Mouse (Mus musculus) cortical plate, adult 2 months (tissue): ENCODE measurements around the gene Snx1.

Experiments used
- CTCF ChIP-seq: fragments of 200-500 bp; IDR thresholded peaks from 2 replicates; pipeline ENCODE4 v1.5.1; 2011; ENCODE audit warnings: mild to moderate bottlenecking, control low read depth, low read length; ENCODE audit not compliant: insufficient read depth; ENCODE audit errors: extremely low read depth
- POLR2A ChIP-seq: fragments of 200-500 bp; IDR thresholded peaks from 2 replicates; pipeline ENCODE4 v1.6.1; 2011; ENCODE audit warnings: mild to moderate bottlenecking, low read length, control low read depth; ENCODE audit not compliant: insufficient read depth; ENCODE audit errors: extremely low read depth

- no peak for TF ChIP-seq POLR2A
- TF ChIP-seq CTCF = no peak
Observed at GRCm38 (mm10) chr9:66081999-66082398, 44.4 kb downstream of the Snx1 start.
